Comparison of ENCODE assay signal across 8 mouse cellular contexts in the genomic region with DNA sequence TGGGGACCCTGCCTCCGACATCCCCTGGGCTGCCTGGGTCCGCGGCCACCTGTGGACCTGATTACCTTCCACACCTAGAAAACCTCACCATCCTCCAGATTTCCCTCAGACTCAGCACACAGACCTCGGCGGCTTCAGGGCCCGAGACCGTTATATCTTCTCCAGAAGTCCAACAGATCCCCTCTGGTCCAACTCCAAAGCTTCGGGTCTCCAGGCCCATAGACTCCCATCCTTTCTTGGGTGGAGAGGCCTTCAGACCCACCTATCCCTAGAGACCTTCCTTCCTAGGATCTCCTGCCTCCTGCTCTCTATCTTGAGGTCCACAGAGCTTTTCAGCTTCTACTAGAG. TPM values are rescaled to one million over a fixed set of nuclear protein-coding genes. Genes with fewer than 3 reads are reported as not detected.
DNase-seq lines count a peak whose midpoint lies in the region; ATAC-seq and TF ChIP-seq lines count a peak whose summit lies in the region.

No protein-coding gene starts in this region.

- 2% methylated on average over 8 of the region's 8 CpGs for WGBS in lung, embryonic 16.5 days
- WGBS in embryonic facial prominence, embryonic 14.5 days, result 5% methylated on average over 5 of the region's 8 CpGs
- 7% methylated on average over 8 of the region's 8 CpGs for WGBS in limb, embryonic 10.5 days
- WGBS in olfactory bulb, adult 2 months, result 2% methylated on average over 8 of the region's 8 CpGs

- no peak for TF ChIP-seq CTCF in olfactory bulb, adult 2 months (IDR thresholded peaks at IDR 0.05; ENCODE audit: insufficient read depth, low read depth, low read length)

- H3K4me1 ChIP-seq in lung, embryonic 16.5 days (replicated peaks; ENCODE audit: control insufficient read depth, insufficient read depth, low read length), result peaks cover 28% of the 10 kb centered on the region
- peaks cover 19% of the 10 kb centered on the region for H3K4me1 ChIP-seq in embryonic facial prominence, embryonic 14.5 days (ENCODE audit: control insufficient read depth, insufficient read depth, low read length)
- peaks cover 47% of the 10 kb centered on the region for H3K4me1 ChIP-seq in limb, embryonic 10.5 days
- peaks cover 35% of the 10 kb centered on the region for H3K4me1 ChIP-seq in olfactory bulb, adult 2 months (ENCODE audit: control insufficient read depth, insufficient read depth, low read length)

- ATAC-seq in lung, embryonic 16.5 days (ENCODE audit: low read depth), result no peak
- peak; percentile 28; the same call in 1 of the 2 replicates for ATAC-seq in embryonic facial prominence, embryonic 14.5 days (ENCODE audit: low read depth)

- H3K27me3 ChIP-seq in lung, embryonic 16.5 days (ENCODE audit: control insufficient read depth, insufficient read depth, low read depth, low read length), result no peaks in the 10 kb centered on the region
- H3K27me3 ChIP-seq in embryonic facial prominence, embryonic 14.5 days (replicated peaks; ENCODE audit: control insufficient read depth, insufficient read depth, low read length), result no peaks in the 10 kb centered on the region
- peaks cover 11% of the 10 kb centered on the region; the same call in 1 of the 2 replicates for H3K27me3 ChIP-seq in limb, embryonic 10.5 days (ENCODE audit: low read depth, poor library complexity, severe bottlenecking)

- DNase-seq in lung, postnatal 36 days, result no peak
- DNase-seq in embryonic facial prominence, embryonic 14.5 days (ENCODE audit: low spot score), result no peak
- no peak for DNase-seq in limb, embryonic 10.5 days (ENCODE audit: low spot score)
- DNase-seq in spleen, postnatal 14 days (ENCODE audit: low spot score in 2 of 2), result no peak
- no peak for DNase-seq in cerebellum, adult 11-12 months
- DNase-seq in adrenal gland, adult (ENCODE audit: inconsistent age in 2 of 2, low spot score in 1 of 2), result no peak

- no peaks in the 10 kb centered on the region for H3K9me3 ChIP-seq in lung, embryonic 16.5 days (ENCODE audit: control insufficient read depth, low read length)
- no peaks in the 10 kb centered on the region for H3K9me3 ChIP-seq in embryonic facial prominence, embryonic 14.5 days (ENCODE audit: control insufficient read depth, low read length)
- H3K9me3 ChIP-seq in limb, embryonic 10.5 days (replicated peaks), result no peaks in the 10 kb centered on the region

- peak overlapping the region; percentile 93 for H3K4me2 ChIP-seq in lung, embryonic 16.5 days (ENCODE audit: low read depth, low read length)
- H3K4me2 ChIP-seq in embryonic facial prominence, embryonic 14.5 days (ENCODE audit: low read depth, low read length), result peak overlapping the region; percentile 92

- H3K4me3 ChIP-seq in lung, embryonic 16.5 days (ENCODE audit: low read length), result peak overlapping the region; percentile 79
- peak overlapping the region; percentile 84 for H3K4me3 ChIP-seq in embryonic facial prominence, embryonic 14.5 days (ENCODE audit: low read depth, low read length)
- peak overlapping the region; percentile 82 for H3K4me3 ChIP-seq in limb, embryonic 10.5 days
- peak overlapping the region; percentile 67 for H3K4me3 ChIP-seq in olfactory bulb, adult 2 months (ENCODE audit: insufficient read depth, low read depth, low read length)

- peak overlapping the region; percentile 88 for H3K9ac ChIP-seq in lung, embryonic 16.5 days (ENCODE audit: low read length)
- peak overlapping the region; percentile 91 for H3K9ac ChIP-seq in embryonic facial prominence, embryonic 14.5 days (ENCODE audit: low read depth, low read length)

- H3K27ac ChIP-seq in lung, embryonic 16.5 days (ENCODE audit: low read length), result peak overlapping the region; percentile 18; the same call in 1 of the 2 replicates
- no peak overlapping the region for H3K27ac ChIP-seq in embryonic facial prominence, embryonic 14.5 days (replicated peaks; ENCODE audit: low read depth, low read length)
- peak overlapping the region; percentile 89 for H3K27ac ChIP-seq in limb, embryonic 10.5 days
- peak overlapping the region; percentile 1; the same call in 1 of the 2 replicates for H3K27ac ChIP-seq in olfactory bulb, adult 2 months (ENCODE audit: insufficient read depth, low read depth, low read length)

- no peaks in the 10 kb centered on the region for H3K36me3 ChIP-seq in lung, embryonic 16.5 days (ENCODE audit: control insufficient read depth, insufficient read depth, low read length)
- H3K36me3 ChIP-seq in embryonic facial prominence, embryonic 14.5 days (ENCODE audit: control insufficient read depth, insufficient read depth, low read length), result no peaks in the 10 kb centered on the region
- no peaks in the 10 kb centered on the region for H3K36me3 ChIP-seq in limb, embryonic 10.5 days

- no peak for TF ChIP-seq POLR2A in olfactory bulb, adult 2 months (IDR thresholded peaks at IDR 0.05; ENCODE audit: insufficient read depth, low read depth, low read length)

RNA-seq across cellular contexts. Expression of a gene that starts 8.6 kb away (rescaled TPM):
- polyA plus RNA-seq in lung, embryonic 16.5 days (2015; fragmentation: Nextera tagmentation; extraction: Ambion mirVana), result 31.9 and 34.1 TPM in 2 replicates
- 21.9 and 23.1 TPM in 2 replicates for polyA plus RNA-seq in embryonic facial prominence, embryonic 14.5 days (2014; fragmentation: Nextera tagmentation; extraction: Ambion mirVana)
- 30.0 and 30.4 TPM in 2 replicates for polyA plus RNA-seq in limb, embryonic 10.5 days (2016; fragmentation: Nextera tagmentation; extraction: Ambion mirVana)
- polyA plus RNA-seq in olfactory bulb, adult 2 months (2012; ENCODE audit: insufficient read depth, insufficient read length, low replicate concordance, missing spikeins), result not detected in 2 replicates

RNA-seq across cellular contexts. Expression of a gene that starts 20.4 kb away (rescaled TPM):
- 13.3 and 18.3 TPM in 2 replicates for polyA plus RNA-seq in lung, embryonic 16.5 days (2015; fragmentation: Nextera tagmentation; extraction: Ambion mirVana)
- polyA plus RNA-seq in embryonic facial prominence, embryonic 14.5 days (2014; fragmentation: Nextera tagmentation; extraction: Ambion mirVana), result 8.3 and 13.0 TPM in 2 replicates
- not detected in 2 replicates for polyA plus RNA-seq in limb, embryonic 10.5 days (2016; fragmentation: Nextera tagmentation; extraction: Ambion mirVana)
- not detected in 2 replicates for polyA plus RNA-seq in olfactory bulb, adult 2 months (2012; ENCODE audit: insufficient read depth, insufficient read length, low replicate concordance, missing spikeins)

RNA-seq across cellular contexts. Expression of a gene that starts 49.0 kb away (rescaled TPM):
- 5.0 and 5.6 TPM in 2 replicates for polyA plus RNA-seq in lung, embryonic 16.5 days (2015; fragmentation: Nextera tagmentation; extraction: Ambion mirVana)
- 9.2 and 11.1 TPM in 2 replicates for polyA plus RNA-seq in embryonic facial prominence, embryonic 14.5 days (2014; fragmentation: Nextera tagmentation; extraction: Ambion mirVana)
- polyA plus RNA-seq in limb, embryonic 10.5 days (2016; fragmentation: Nextera tagmentation; extraction: Ambion mirVana), result 9.7 and 10.1 TPM in 2 replicates
- not detected in 2 replicates for polyA plus RNA-seq in olfactory bulb, adult 2 months (2012; ENCODE audit: insufficient read depth, insufficient read length, low replicate concordance, missing spikeins)

Comparison
In these comparisons a context has a peak if more than half of its experiments do, and no peak if none do; other contexts are left out.
1. RNA of a gene that starts 8.6 kb away (polyA plus RNA-seq): 31.9 to 34.1 TPM in lung, embryonic 16.5 days, 30.0 to 30.4 TPM in limb, embryonic 10.5 days and 21.9 to 23.1 TPM in embryonic facial prominence, embryonic 14.5 days; not detected in olfactory bulb, adult 2 months; every median in the first group is over 10 times any median in the second.
2. Peak in every context shown above with its lines, with median percentiles within 50 percentile points of each other: H3K4me3 ChIP-seq.